Mouse (Mus musculus) lung, adult 2 months (tissue): ENCODE data around the gene Xrcc4. TPM values are rescaled to one million over a fixed set of nuclear protein-coding genes. Genes with fewer than 3 reads are reported as not detected.

Experiments used
- DNase-seq: peaks from one replicate; pipeline ENCODE4 v3.0.0; 2022
- H3K4me1 ChIP-seq: fragments of 200-500 bp; 2 replicates; pipeline ENCODE4 v1.6.1; 2011; ENCODE audit warnings: low read length; ENCODE audit not compliant: control insufficient read depth, insufficient read depth
- H3K4me3 ChIP-seq: fragments of 200-500 bp; replicated peaks from 2 replicates; pipeline ENCODE3; 2011; ENCODE audit warnings: low read depth, mild to moderate bottlenecking, control low read depth, low read length; ENCODE audit errors: extremely low read depth
- CTCF ChIP-seq: fragments of 200-500 bp; IDR thresholded peaks from 2 replicates; pipeline ENCODE4 v1.5.1; 2011; ENCODE audit warnings: mild to moderate bottlenecking, low read length, control low read depth; ENCODE audit not compliant: insufficient read depth
- POLR2A ChIP-seq: fragments of 200-500 bp; IDR thresholded peaks from 2 replicates; pipeline ENCODE4 v1.6.1; 2011; ENCODE audit warnings: low read depth, mild to moderate bottlenecking, control low read depth, low read length, borderline replicate concordance; ENCODE audit errors: extremely low read depth
- WGBS: fragments of 180-500 bp; shearing (Covaris S2); methylation state at CpG from one replicate; pipeline ENCODE4 v1.1.7; 2018; 5-methylcytosine and 5-hydroxymethylcytosine counted together
- polyA plus RNA-seq: library from polyadenylated mRNA; depleted of rRNA; stranded (reverse); fragments of >200 nt; gene quantifications from 2 replicates; pipeline ENCODE4 v1.2.3, GENCODE M21; 2012

Gene Xrcc4
- polyA plus RNA-seq, 1 experiment = 2.0 TPM

DNA sequence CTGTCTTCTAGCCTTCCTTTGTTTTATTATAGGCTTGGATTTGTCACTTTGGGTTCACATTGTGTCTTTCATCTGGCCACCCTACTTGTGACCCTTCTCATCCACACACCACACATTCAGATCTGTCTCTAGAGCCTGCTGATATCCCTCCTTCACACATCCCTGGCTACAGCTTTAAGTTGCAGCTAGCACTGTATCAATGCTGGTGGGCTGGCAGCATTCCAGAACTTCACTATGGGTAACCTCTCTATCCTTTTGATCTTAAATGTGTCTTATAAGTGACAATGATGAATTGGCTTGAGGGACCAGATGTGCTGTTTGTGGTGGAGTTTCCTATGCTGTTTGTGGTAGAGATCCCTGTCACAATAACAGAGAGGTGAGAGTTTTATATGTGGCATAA lies 120.7 kb downstream of the Xrcc4 start:
- Histone ChIP-seq H3K4me3 (no peak overlapping the region), H3K4me1 (no peaks in the 10 kb centered on the region)
- TF ChIP-seq CTCF (no peak), POLR2A (no peak)
- DNase-seq = no peak

DNA sequence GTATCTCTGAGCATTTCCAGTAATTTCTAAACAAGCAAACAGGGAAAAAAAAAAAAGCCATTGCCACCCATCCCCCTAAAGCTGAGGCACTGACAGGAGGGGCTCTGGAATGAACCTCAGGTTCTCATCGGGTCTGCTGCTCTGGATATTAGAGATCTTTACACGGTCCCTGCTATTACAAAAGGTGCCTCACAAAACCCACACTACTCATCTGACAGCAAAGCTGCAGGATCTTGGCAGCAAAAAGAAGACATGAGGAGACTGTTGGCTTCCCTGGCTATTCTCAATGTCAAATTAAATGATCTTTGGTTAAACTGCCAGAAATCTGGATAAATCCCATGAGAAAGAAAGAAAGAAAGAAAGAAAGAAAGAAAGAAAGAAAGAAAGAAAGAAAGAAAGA lies 145.1 kb downstream of the Xrcc4 start:
- TF ChIP-seq POLR2A = no peak
- TF ChIP-seq CTCF = no peak
- WGBS = 57% methylated on average over 2 of the region's 2 CpGs
- Histone ChIP-seq H3K4me1 (no peaks in the 10 kb centered on the region), H3K4me3 (no peak overlapping the region)
- no peak for DNase-seq

DNA sequence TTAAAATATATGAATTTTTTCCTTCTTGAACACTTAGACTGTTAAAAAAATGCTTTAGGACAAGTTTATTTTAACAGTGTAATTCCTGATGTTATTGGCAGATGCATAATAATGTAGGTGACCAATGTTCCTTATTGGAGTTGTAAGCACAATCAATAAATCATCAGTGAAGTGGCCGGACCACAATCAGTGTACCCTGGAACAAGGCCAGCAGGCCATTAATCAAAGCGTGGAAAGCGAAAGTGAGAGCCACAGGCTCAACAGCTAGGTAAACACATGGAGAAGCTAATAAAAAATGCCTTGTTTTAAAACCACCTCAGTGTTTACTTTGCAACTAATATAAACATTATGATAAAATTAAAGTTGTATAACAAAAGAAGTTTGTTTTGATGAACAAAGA lies 159.9 kb downstream of the Xrcc4 start:
- TF ChIP-seq CTCF (no peak), POLR2A (no peak)
- DNase-seq = peak; percentile 37
- Histone ChIP-seq H3K4me3 (peak overlapping the region; percentile 23), H3K4me1 (no peaks in the 10 kb centered on the region; the same call in 1 of the 2 replicates)
- 4% methylated on average over 3 of the region's 3 CpGs for WGBS

- DNase-seq = no peak
- no peaks in the 10 kb centered on the region for H3K4me1 ChIP-seq
- H3K4me3 ChIP-seq = no peak overlapping the region
- WGBS = 94% methylated on average over 3 of the region's 3 CpGs
- TF ChIP-seq POLR2A = no peak
- TF ChIP-seq CTCF = no peak
Measured at GRCm38 (mm10) chr13:89918814-89919481, 170.5 kb downstream of the Xrcc4 start.

- no peak for DNase-seq
- Histone ChIP-seq H3K4me3 (no peak overlapping the region), H3K4me1 (no peaks in the 10 kb centered on the region)
- 71% methylated on average over 5 of the region's 5 CpGs for WGBS
- TF ChIP-seq POLR2A (no peak), CTCF (no peak)
Measured at GRCm38 (mm10) chr13:89914332-89914731, 175.1 kb downstream of the Xrcc4 start.

DNA sequence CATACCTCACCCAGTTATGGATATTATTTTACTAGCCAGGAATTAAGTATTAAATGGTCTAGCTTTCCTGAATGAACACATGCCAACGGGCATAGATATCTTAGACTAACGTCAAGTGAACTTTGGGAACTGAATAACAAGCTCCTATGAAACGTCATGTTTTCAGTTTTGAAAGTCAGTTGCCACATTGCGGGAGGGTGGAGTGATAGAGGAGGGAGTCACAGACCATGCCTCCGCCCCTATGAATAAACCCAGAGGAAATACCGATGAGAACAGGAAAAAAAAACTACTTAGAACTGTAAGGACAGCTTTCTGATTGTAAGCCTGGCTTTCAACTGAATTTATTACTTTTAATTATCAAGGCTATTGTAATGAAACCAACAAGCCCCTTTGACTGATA lies 175.5 kb downstream of the Xrcc4 start:
- DNase-seq = no peak
- TF ChIP-seq CTCF (no peak), POLR2A (no peak)

GRCm38 (mm10) chr13:89906120-89906519 lies 183.3 kb downstream of the Xrcc4 start:
- Histone ChIP-seq H3K4me3 (no peak overlapping the region), H3K4me1 (no peaks in the 10 kb centered on the region)
- no peak for DNase-seq
- WGBS = 41% methylated on average over 2 of the region's 2 CpGs
- no peak for TF ChIP-seq CTCF
- no peak for TF ChIP-seq POLR2A

More for the DNA sequence above, 175.5 kb downstream of the Xrcc4 start:
- WGBS = 65% methylated on average over 6 of the region's 6 CpGs
- Histone ChIP-seq H3K4me3 (no peak overlapping the region), H3K4me1 (no peaks in the 10 kb centered on the region)

DNA sequence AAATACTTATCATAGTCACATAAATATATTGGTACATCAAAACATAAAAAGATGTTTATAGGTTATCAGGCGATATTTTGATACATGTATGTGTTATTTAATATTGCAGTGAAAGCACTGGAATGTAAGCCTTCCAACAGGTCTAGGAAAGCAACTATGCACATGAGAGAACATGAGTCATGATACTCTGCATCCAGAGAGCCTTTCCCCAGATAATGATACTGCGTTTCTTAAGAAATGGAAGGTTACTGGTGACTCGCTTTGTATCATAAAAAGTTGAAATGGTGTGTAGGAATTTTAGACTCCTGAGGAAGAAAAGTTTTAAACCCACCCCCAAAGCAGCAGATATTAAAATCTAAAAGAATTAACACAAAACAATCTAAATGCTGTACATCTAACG lies 190.3 kb downstream of the Xrcc4 start:
- 90% methylated on average over 4 of the region's 4 CpGs for WGBS
- TF ChIP-seq POLR2A (no peak), CTCF (no peak)

DNA sequence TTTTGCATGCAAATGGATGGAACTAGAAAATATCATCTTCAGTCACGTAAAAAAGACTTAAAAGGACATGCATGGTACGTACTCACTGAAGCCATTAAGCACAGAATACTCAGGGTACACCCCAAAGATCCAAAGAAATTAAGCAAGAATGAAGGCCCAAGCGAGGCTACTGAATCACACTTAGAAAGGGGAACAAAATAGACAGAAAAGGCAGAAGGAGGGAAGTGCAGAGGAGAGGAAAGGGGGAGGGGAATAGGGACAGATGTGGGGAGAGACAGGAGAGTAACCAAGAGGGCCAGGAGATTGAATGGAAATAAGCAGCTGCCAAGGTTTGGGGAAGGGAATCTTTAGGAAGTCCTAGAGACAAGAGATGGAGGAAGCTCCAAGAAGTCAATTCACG lies 197.3 kb downstream of the Xrcc4 start:
- no peak for DNase-seq
- no peak for TF ChIP-seq POLR2A
- no peak for TF ChIP-seq CTCF
- Histone ChIP-seq H3K4me3 (no peak overlapping the region), H3K4me1 (no peaks in the 10 kb centered on the region)
- 91% methylated on average over 4 of the region's 4 CpGs for WGBS

More for the DNA sequence above, 190.3 kb downstream of the Xrcc4 start:
- H3K4me1 ChIP-seq = no peaks in the 10 kb centered on the region
- no peak overlapping the region for H3K4me3 ChIP-seq
- no peak for DNase-seq

GRCm38 (mm10) chr13:89890159-89890558 lies 199.2 kb downstream of the Xrcc4 start:
- H3K4me3 ChIP-seq = no peak overlapping the region
- WGBS = 83% methylated on average over 1 of the region's 1 CpGs
- DNase-seq = no peak
- no peaks in the 10 kb centered on the region for H3K4me1 ChIP-seq
- TF ChIP-seq POLR2A (no peak), CTCF (no peak)

GRCm38 (mm10) chr13:89889074-89889473 lies 200.3 kb downstream of the Xrcc4 start:
- WGBS = 56% methylated on average over 5 of the region's 5 CpGs
- no peaks in the 10 kb centered on the region for H3K4me1 ChIP-seq
- TF ChIP-seq POLR2A = no peak
- TF ChIP-seq CTCF = no peak
- no peak overlapping the region for H3K4me3 ChIP-seq
- DNase-seq = no peak
